Mouse (Mus musculus): Measurements from ENCODE around the gene Ap3m1. TPM values are rescaled to one million over a fixed set of nuclear protein-coding genes. Genes with fewer than 3 reads are reported as not detected.

Gene Ap3m1
- polyA plus RNA-seq, 1 experiment: 15.1 TPM

GRCm38 (mm10) chr14:21050734-21051133 is 1.6 kb downstream of the Ap3m1 start:
- TF ChIP-seq MYOD1 (IDR thresholded peaks at IDR 0.05; ENCODE audit: control insufficient read depth in 1 of 3, insufficient read length in 2 of 3, low read depth in 2 of 3) (no peak), TCF12 (IDR thresholded peaks at IDR 0.05; ENCODE audit: insufficient read depth, poor library complexity, severe bottlenecking) (no peak), TCF3 (IDR thresholded peaks at IDR 0.05; ENCODE audit: insufficient read length, low read depth) (no peak), REST (IDR thresholded peaks at IDR 0.05; ENCODE audit: insufficient read depth, insufficient read length) (no peak), USF1 (IDR thresholded peaks at IDR 0.05; ENCODE audit: low read depth) (no peak), POLR2A (IDR thresholded peaks at IDR 0.05; ENCODE audit: insufficient read length, low read depth) (no peak), SRF (IDR thresholded peaks at IDR 0.05; ENCODE audit: control insufficient read depth, insufficient read length, low read depth) (no peak), CEBPB (IDR thresholded peaks at IDR 0.05; ENCODE audit: insufficient read depth, poor library complexity, severe bottlenecking) (no peak), E2F4 (IDR thresholded peaks at IDR 0.05; ENCODE audit: insufficient read depth) (no peak), MYOG (IDR thresholded peaks at IDR 0.05; ENCODE audit: control insufficient read depth in 1 of 3, insufficient read depth in 1 of 3, insufficient read length in 2 of 3, low read depth in 2 of 3) (no peak), POLR2AphosphoS2 (IDR thresholded peaks at IDR 0.05; ENCODE audit: insufficient read length, low read depth) (no peak), MAX (IDR thresholded peaks at IDR 0.05; ENCODE audit: low read depth) (no peak)
- H3K4me2 ChIP-seq (ENCODE audit: low read depth): peak overlapping the region; percentile 80

GRCm38 (mm10) chr14:21048879-21049278 is 3.4 kb downstream of the Ap3m1 start:
- H3K4me3 ChIP-seq: no peak overlapping the region
- no peak overlapping the region for H3ac ChIP-seq (ENCODE audit: control insufficient read depth, insufficient read length)
- peaks cover 5% of the 10 kb centered on the region for H3K36me3 ChIP-seq (ENCODE audit: control insufficient read depth, insufficient read depth)
- H3K4me2 ChIP-seq (ENCODE audit: low read depth): no peak overlapping the region
- no peak for TF ChIP-seq MAX (IDR thresholded peaks at IDR 0.05; ENCODE audit: low read depth)
- TF ChIP-seq SRF (IDR thresholded peaks at IDR 0.05; ENCODE audit: control insufficient read depth, insufficient read length, low read depth): no peak
- TF ChIP-seq USF1 (IDR thresholded peaks at IDR 0.05; ENCODE audit: low read depth): no peak
- no peak for TF ChIP-seq TCF3 (IDR thresholded peaks at IDR 0.05; ENCODE audit: insufficient read length, low read depth)
- no peak for TF ChIP-seq CEBPB (IDR thresholded peaks at IDR 0.05; ENCODE audit: insufficient read depth, poor library complexity, severe bottlenecking)
- TF ChIP-seq MYOD1 (IDR thresholded peaks at IDR 0.05; ENCODE audit: control insufficient read depth in 1 of 3, insufficient read length in 2 of 3, low read depth in 2 of 3): no peak
- H3K27me3 ChIP-seq (ENCODE audit: control insufficient read depth, insufficient read depth, insufficient read length): no peaks in the 10 kb centered on the region
- peaks cover 56% of the 10 kb centered on the region for H3K79me2 ChIP-seq (ENCODE audit: control insufficient read depth, insufficient read depth)

More at GRCm38 (mm10) chr14:21050734-21051133, 1.6 kb downstream of the Ap3m1 start:
- Histone ChIP-seq H3K27me3 (ENCODE audit: control insufficient read depth, insufficient read depth, insufficient read length) (no peaks in the 10 kb centered on the region), H3K36me3 (ENCODE audit: control insufficient read depth, insufficient read depth) (no peaks in the 10 kb centered on the region), H3K4me3 (peak overlapping the region; percentile 94), H3K79me2 (ENCODE audit: control insufficient read depth, insufficient read depth) (peaks cover 57% of the 10 kb centered on the region), H3ac (ENCODE audit: control insufficient read depth, insufficient read length) (no peak overlapping the region)

GRCm38 (mm10) chr14:21047840-21048239 is 4.5 kb downstream of the Ap3m1 start:
- no peak for TF ChIP-seq MYOD1 (IDR thresholded peaks at IDR 0.05; ENCODE audit: control insufficient read depth in 1 of 3, insufficient read length in 2 of 3, low read depth in 2 of 3)
- TF ChIP-seq REST (IDR thresholded peaks at IDR 0.05; ENCODE audit: insufficient read depth, insufficient read length): no peak
- TF ChIP-seq CEBPB (IDR thresholded peaks at IDR 0.05; ENCODE audit: insufficient read depth, poor library complexity, severe bottlenecking): no peak
- no peak for TF ChIP-seq MAX (IDR thresholded peaks at IDR 0.05; ENCODE audit: low read depth)
- no peak for TF ChIP-seq TCF12 (IDR thresholded peaks at IDR 0.05; ENCODE audit: insufficient read depth, poor library complexity, severe bottlenecking)
- TF ChIP-seq TCF3 (IDR thresholded peaks at IDR 0.05; ENCODE audit: insufficient read length, low read depth): no peak
- no peak for TF ChIP-seq POLR2A (IDR thresholded peaks at IDR 0.05; ENCODE audit: insufficient read length, low read depth)
- TF ChIP-seq POLR2AphosphoS2 (IDR thresholded peaks at IDR 0.05; ENCODE audit: insufficient read length, low read depth): no peak
- no peak for TF ChIP-seq USF1 (IDR thresholded peaks at IDR 0.05; ENCODE audit: low read depth)
- TF ChIP-seq MYOG (IDR thresholded peaks at IDR 0.05; ENCODE audit: control insufficient read depth in 1 of 3, insufficient read depth in 1 of 3, insufficient read length in 2 of 3, low read depth in 2 of 3): no peak
- no peak for TF ChIP-seq SRF (IDR thresholded peaks at IDR 0.05; ENCODE audit: control insufficient read depth, insufficient read length, low read depth)
- TF ChIP-seq E2F4 (IDR thresholded peaks at IDR 0.05; ENCODE audit: insufficient read depth): no peak
- no peak overlapping the region for H3ac ChIP-seq (ENCODE audit: control insufficient read depth, insufficient read length)
- H3K4me3 ChIP-seq: no peak overlapping the region
- H3K27me3 ChIP-seq (ENCODE audit: control insufficient read depth, insufficient read depth, insufficient read length): no peaks in the 10 kb centered on the region
- H3K36me3 ChIP-seq (ENCODE audit: control insufficient read depth, insufficient read depth): peaks cover 5% of the 10 kb centered on the region
- H3K79me2 ChIP-seq (ENCODE audit: control insufficient read depth, insufficient read depth): peaks cover 52% of the 10 kb centered on the region
- H3K4me2 ChIP-seq (ENCODE audit: low read depth): no peak overlapping the region

GRCm38 (mm10) chr14:21039623-21040022 is 12.7 kb downstream of the Ap3m1 start:
- Histone ChIP-seq H3K4me2 (ENCODE audit: low read depth) (no peak overlapping the region), H3K27me3 (ENCODE audit: control insufficient read depth, insufficient read depth, insufficient read length) (no peaks in the 10 kb centered on the region), H3K79me2 (ENCODE audit: control insufficient read depth, insufficient read depth) (no peaks in the 10 kb centered on the region), H3ac (ENCODE audit: control insufficient read depth, insufficient read length) (no peak overlapping the region), H3K36me3 (ENCODE audit: control insufficient read depth, insufficient read depth) (peaks cover 29% of the 10 kb centered on the region), H3K4me3 (no peak overlapping the region)
- no peak for TF ChIP-seq POLR2AphosphoS2 (IDR thresholded peaks at IDR 0.05; ENCODE audit: insufficient read length, low read depth)
- no peak for TF ChIP-seq TCF3 (IDR thresholded peaks at IDR 0.05; ENCODE audit: insufficient read length, low read depth)
- TF ChIP-seq TCF12 (IDR thresholded peaks at IDR 0.05; ENCODE audit: insufficient read depth, poor library complexity, severe bottlenecking): no peak
- TF ChIP-seq REST (IDR thresholded peaks at IDR 0.05; ENCODE audit: insufficient read depth, insufficient read length): no peak
- TF ChIP-seq SRF (IDR thresholded peaks at IDR 0.05; ENCODE audit: control insufficient read depth, insufficient read length, low read depth): no peak
- no peak for TF ChIP-seq POLR2A (IDR thresholded peaks at IDR 0.05; ENCODE audit: insufficient read length, low read depth)
- TF ChIP-seq MYOD1 (IDR thresholded peaks at IDR 0.05; ENCODE audit: control insufficient read depth in 1 of 3, insufficient read length in 2 of 3, low read depth in 2 of 3): no peak
- no peak for TF ChIP-seq USF1 (IDR thresholded peaks at IDR 0.05; ENCODE audit: low read depth)
- no peak for TF ChIP-seq MAX (IDR thresholded peaks at IDR 0.05; ENCODE audit: low read depth)
- TF ChIP-seq MYOG (IDR thresholded peaks at IDR 0.05; ENCODE audit: control insufficient read depth in 1 of 3, insufficient read depth in 1 of 3, insufficient read length in 2 of 3, low read depth in 2 of 3): no peak
- TF ChIP-seq E2F4 (IDR thresholded peaks at IDR 0.05; ENCODE audit: insufficient read depth): no peak
- no peak for TF ChIP-seq CEBPB (IDR thresholded peaks at IDR 0.05; ENCODE audit: insufficient read depth, poor library complexity, severe bottlenecking)

Data from myocyte (in vitro differentiated cells).